Mouse (Mus musculus): ENCODE data around the gene Ugt1a2. TPM values are rescaled to one million over a fixed set of nuclear protein-coding genes. Genes with fewer than 3 reads are reported as not detected.

Gene Ugt1a2
- total RNA-seq, 2 experiments from 2014 or later = not detected

DNA sequence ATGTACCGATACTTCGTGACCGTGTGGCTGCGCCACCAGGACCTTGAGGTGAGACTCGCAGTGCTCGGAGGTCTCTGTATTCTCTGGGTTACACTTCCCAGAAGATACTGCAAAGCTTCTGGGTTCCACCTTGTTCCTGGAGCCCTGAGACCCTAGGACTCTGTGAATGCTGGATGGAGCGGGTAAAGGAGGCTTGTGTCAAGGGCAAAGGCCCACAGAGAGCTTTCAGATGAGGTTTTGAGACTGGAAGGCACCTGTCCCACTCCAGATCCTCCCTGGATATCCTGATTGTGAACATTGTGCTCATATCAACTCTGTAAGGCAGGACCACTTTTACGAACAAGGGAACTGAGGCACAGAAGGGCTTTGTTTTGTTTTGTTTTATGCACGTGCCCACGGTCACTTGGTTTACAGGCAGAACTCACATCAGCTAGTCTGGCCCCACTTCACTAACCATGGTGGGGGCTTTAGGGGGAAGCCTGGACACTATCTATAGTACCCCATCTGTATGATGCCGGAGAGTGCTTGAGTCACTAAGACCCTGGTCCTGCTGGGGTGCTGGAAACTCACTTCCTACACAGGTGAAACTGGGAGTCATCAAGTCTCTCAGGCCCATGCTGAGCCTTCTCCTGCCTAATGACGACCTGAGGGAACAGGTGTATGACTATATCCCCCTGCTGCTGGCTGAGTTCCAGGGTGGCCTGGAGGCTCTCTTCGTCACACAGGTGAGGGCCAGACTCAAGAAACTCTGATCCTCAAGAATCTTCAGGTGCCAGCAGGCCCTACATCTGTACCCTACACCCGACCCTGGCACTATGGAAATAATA lies 33.2 kb downstream of the Ugt1a2 start:
- DNase-seq (ENCODE audit: low spot score in 2 of 2) = no peak

DNA sequence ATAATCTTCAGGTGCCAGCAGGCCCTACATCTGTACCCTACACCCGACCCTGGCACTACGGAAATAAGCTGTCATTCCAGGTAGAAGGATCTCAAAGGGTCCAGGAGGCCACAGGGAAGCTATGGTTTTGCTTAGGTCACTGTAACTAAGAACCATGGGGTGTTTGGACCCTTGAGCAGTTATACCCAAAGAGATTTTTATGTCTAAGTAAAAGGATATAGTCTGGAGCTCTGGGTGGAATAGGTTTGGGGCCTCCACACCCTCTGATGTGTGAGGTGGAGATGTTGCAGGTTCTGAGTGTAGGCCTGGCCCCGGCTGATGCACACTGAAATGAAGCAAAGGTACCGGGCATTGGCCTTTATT lies 33.8 kb downstream of the Ugt1a2 start:
- DNase-seq (ENCODE audit: low spot score in 2 of 2) = no peak

DNA sequence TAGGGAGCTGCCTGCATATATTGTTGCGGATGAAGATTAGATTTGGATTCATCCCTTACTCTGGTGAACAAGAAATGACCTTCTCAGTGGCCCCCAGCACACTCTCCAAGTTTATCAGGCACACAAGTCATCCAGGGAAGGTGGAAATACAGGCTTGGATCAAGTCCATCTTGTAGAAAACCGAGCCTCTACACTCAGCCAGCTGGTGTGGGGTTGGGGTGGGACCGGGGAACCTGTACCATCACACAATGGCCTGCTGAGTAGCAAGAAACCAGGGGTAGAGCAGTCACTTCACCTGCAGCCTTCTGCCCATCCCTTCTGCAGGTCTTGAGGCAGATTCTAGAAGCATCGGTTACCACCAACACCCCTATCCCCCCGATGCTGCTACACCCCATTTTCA lies 34.2 kb downstream of the Ugt1a2 start:
- DNase-seq (ENCODE audit: low spot score in 2 of 2) = no peak

DNA sequence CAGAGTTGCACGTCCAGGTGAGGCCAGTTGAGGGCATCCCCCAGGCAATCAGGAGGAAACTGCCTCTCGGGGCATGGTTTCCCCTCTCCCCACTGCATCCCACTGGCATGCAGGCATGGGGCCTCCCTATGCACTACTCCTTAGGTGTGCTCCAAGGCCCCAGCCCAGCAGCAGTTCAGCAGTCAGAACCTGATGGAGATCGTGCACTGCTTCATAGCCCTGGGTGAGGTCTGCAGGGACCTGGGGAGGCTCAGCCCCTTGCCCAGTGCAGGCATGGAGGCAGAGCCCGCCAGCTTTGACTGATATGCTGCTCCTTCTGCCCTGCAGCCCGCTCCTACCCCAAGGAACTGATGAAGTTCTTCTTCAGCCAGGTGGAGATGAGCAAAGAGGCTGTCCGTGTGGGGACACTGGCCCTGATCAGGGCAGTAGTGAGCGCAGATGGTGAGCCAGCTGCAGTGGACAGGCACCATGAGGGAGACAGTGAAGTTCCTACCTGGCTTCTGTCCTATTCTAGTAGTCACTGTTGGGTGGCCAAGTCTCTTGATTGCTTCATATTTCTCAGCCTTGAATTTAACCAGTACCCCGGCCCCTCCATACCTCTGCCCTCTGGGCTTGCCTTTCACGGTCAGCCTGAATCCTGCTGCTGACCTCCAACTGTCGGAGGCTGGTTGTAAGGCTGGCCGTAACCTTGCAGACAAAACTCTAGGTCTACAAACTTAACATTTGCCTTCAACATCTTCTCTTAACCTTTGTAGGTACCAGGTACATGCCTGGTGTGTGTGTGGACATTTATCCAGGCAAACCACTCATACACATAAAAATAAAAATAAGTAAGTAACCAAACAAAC lies 34.9 kb downstream of the Ugt1a2 start:
- DNase-seq (ENCODE audit: low spot score in 2 of 2) = no peak

DNA sequence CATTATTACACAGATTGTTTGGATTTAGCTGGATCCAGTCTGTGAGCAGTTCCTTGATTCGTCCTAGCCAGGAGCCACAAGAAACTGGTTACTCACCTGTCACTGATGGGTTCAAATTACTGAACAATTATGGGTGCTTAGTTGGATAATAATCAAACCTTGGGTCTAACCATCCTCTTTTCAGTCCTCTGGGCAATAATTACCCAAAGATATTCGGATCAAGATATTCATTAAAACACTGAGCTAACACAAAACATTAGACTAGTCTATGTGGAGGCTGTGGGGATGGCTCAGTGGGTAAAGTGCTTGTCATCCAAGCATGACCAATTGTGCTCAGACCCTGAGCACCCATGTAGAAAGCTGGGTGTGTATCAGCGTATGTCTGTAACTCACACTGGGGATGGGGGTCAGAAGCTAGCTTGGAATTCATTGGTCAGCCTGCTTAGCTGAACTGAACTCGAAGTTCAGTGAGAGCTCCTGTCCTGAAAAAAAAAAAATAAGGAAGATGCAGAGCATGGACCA lies 35.6 kb downstream of the Ugt1a2 start:
- no peak for DNase-seq (ENCODE audit: low spot score in 2 of 2)

DNA sequence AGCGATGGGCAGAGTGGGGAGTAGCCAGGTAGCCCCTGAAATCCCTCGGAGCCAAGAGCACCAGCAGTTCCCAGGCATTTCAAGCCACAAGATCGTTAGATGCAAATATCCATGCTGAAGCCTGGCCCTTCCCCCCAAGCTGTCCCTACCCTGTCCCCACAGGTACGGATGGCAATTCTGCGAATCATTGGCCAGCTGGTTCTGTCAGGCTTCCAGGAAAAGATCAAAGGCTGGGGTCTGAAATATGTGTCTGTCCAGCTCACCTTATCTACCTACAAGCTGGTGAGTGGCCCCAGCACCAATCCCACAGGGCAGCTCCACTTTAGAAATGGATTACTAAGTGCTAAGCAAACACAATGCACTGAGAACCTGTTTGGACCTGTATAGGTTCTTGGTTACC lies 36.9 kb downstream of the Ugt1a2 start:
- no peak for DNase-seq (ENCODE audit: low spot score in 2 of 2)

DNA sequence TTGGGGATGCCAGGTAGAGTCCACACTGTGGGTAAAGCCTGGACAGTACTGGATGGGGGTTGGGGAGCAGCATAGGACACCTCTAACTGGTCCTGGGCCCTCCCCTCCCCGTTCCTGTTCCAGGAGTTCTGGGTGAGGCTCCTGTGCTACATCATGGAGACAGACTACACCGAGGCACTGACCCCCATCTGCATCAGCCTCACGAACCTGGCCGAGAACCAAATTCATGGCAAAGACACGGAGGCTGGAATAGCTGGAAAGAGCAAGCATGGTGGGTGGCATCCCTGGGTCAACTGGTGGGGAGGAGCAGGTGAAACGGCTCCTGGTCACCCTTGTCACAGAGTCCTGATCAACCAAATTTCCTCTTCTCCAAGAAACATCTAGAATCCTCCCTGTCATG lies 38.4 kb downstream of the Ugt1a2 start:
- no peak for DNase-seq (ENCODE audit: low spot score in 2 of 2)

DNA sequence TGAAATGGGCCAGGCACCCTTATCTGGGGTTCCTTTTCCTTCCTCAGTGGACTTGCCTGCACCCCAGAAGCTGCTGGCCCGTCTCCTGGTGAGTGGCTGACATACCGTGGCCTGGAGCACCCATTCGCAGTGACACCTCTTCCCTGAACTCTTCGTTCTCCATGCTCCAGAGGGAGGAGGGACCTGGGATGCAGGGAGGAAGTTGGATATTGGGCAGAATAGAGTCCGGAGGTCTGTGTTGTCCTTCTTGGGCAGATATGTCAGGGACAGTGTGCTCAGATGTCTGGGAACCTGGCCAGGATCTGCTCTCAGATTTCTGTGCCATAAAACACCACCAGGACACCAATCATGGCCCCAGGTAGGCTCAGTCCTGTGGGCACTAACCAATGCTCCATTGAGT lies 39.7 kb downstream of the Ugt1a2 start:
- DNase-seq (ENCODE audit: low spot score in 2 of 2) = no peak

DNA sequence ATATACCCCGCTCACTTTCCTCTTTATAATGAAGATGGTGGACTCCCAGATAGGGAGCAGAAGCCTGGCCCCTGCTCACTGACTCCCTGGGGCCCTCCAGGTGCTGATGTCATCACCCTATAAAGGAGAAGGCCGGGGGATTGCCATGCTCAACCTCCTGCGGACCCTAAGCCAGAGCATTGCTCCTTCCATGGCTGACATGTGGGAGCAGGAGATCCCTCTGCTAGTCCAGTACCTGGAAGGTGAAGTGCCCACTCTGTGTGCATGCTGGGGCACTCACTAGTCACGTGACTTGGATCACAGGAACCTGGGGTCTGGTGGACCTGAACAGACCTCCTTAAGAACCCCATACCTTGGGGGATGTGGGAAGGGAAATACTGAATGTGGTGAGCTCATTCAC lies 40.2 kb downstream of the Ugt1a2 start:
- DNase-seq (ENCODE audit: low spot score in 2 of 2) = no peak

DNA sequence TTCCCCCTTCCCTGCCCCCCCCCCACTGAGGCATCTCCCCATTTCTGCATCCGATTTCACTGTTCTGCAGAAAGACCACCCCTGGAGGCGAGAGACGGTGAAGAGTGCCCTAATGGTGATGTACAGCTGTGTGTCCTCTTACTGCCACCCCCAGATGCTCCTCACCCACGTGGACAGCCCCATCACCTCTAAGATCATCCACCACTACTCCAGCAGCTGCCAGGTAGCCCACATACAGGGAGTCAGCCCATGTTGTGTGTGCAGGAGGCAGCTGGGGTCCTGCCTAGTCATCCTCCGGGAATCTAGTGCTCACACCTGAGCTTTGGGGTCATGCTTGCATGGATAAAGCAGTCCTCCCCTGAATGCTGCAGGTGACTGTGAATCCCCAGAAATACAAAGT lies 43.5 kb downstream of the Ugt1a2 start:
- no peak for DNase-seq (ENCODE audit: low spot score in 2 of 2)

DNA sequence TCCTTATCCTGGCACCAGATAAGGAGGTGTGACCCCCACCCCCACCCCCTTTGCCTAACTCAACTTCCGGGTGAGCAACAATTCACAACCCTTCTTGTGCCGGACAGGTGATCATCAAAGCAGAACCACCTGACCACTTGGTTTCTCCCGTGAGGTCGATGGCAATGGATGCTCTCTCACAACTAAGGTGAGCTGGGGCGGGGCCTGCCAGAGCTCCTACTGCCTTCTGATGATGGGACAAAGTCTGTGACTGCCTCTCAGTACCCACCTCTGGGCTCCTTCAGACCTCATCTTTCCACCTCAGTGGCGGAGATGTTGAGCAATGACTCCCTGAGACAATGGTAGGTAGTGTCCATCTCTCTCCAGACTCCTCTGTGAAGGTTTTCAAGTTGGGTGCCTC lies 45.5 kb downstream of the Ugt1a2 start:
- no peak for DNase-seq (ENCODE audit: low spot score in 2 of 2)

DNA sequence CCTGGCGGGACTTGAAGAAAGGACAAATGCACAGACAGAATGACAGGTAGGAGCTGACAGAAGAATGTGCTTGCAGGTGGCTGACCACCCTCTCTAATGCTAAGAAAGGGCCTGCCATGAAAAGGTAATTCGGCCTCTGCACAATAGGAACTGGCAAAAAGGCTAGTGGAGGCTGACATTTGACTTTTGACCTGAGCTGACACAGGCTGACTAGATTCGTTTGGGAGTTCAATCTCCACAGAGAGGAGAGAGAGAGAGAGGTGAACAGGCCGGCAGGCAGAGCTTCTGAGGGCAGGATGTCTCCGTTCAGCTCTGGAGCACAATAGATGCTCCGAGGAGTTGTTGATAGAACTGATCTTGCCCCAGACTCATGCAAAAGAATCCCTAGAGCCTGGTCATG lies 46.0 kb downstream of the Ugt1a2 start:
- DNase-seq (ENCODE audit: low spot score in 2 of 2) = no peak

DNA sequence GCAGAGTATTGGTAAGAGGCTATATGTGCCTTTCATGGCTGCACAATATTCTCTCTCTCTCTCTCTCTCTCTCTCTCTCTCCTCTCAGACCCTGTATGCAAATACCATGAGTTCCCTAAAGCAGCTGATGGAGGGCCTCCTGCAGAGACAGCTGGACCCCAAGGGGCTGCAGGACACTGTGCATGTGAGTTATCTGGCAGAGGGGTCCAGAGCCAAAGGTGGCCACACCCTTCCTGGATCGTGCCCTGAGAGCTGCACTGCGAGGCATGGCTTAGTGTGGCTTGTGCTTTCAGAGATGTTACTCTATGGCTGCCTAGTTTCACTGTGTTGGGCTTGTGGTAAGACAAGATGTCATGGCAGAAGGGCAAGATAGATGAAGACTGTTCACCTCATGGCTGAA lies 47.3 kb downstream of the Ugt1a2 start:
- DNase-seq (ENCODE audit: low spot score in 2 of 2) = no peak

DNA sequence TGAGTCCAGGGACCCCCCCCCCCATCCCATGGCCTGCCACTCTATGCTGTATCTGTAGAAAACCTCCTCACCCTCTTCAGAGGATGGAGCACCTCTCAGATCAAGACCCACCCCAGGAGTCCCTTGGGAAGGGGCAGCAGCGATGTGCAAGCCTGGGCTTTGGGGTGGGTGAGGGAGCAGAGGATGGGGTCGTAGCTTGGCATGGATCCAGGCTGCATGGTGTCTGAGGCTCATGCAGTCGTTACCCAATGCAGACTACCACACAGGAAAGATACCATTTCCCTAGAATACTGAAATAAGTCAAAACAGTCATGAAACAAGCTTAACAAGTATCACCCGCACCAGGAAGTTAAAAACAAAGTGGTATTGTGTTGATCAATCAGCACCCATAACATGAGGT lies 48.3 kb downstream of the Ugt1a2 start:
- DNase-seq (ENCODE audit: low spot score in 2 of 2) = no peak

DNA sequence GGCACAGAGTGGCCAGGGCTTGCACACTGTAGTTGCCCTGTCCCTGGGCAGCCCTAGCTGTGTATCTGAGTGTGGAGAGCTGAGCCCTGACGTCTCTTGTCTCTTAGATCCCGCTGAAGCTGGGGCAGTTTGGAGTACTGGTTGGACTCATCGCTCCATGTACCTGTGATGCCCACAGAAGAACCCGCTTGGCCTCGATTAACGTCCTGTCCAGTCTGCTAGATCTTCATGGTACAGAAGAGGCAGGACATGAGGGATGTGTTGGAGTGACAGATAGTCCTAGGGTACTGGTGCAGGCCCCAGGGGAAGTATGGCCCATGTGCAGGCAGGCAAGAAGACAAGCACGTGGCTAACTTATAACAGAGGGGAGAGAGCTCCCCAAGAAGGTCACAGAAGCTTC lies 49.2 kb downstream of the Ugt1a2 start:
- DNase-seq (ENCODE audit: low spot score in 2 of 2) = no peak

DNA sequence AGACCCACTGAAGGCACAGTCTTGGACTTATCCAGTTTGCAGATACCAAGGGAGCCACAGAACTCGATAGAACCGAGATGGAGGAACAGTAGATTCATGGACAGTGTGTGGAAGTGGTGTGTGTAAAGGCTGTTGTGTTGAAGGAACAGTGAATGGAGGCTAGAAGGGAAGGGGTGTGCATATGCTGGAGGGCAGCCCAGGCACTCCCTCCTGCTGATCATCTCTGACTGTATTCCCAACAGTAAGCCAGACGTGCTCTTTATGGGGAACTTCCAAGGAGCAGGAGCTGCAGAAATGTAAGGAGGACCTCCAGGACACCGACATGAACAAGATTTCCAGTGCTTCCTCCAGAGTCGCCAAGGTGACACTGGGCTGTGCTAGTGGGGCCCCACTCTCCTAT lies 49.6 kb downstream of the Ugt1a2 start:
- no peak for DNase-seq (ENCODE audit: low spot score in 2 of 2)

DNA sequence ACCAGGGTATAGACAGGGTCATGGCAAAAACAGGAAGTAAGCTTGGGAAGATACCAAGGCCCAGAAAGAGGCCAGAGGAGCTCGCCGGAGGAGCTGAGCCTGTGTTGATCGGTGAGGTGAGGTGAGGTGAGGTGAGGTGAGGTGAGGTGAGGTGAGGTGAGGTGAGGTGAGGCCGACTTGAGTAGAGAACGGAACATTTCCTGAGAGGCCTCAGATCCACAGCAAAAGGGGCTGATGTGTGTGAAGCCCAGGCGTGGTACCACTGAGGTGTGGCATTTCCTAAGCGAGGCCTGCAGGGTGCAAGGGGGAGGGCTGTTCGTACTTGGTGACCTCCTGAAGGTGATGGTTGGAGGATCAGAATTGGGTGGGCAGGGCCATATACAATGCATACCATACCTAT lies 52.7 kb downstream of the Ugt1a2 start:
- no peak for DNase-seq (ENCODE audit: low spot score in 2 of 2)

DNA sequence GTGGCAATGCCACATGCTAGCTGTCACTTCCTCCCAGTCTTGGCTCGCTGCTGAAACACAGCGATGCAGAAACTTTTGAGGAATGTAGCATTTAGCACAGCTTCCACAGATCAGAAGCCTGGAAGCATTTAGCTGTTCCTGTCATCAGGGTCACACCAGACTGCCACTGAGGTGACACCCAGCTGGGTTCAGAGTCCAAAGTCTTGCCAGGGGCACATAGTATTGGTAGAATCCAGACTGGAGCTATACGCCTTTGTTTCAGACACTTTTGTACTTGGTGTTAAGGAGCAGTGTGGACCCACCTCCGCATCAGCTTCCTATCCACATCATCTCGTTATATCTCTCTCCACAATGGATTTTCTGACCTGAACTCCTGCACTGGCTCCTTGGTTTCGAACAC lies 53.1 kb downstream of the Ugt1a2 start:
- no peak for DNase-seq (ENCODE audit: low spot score in 2 of 2)

DNA sequence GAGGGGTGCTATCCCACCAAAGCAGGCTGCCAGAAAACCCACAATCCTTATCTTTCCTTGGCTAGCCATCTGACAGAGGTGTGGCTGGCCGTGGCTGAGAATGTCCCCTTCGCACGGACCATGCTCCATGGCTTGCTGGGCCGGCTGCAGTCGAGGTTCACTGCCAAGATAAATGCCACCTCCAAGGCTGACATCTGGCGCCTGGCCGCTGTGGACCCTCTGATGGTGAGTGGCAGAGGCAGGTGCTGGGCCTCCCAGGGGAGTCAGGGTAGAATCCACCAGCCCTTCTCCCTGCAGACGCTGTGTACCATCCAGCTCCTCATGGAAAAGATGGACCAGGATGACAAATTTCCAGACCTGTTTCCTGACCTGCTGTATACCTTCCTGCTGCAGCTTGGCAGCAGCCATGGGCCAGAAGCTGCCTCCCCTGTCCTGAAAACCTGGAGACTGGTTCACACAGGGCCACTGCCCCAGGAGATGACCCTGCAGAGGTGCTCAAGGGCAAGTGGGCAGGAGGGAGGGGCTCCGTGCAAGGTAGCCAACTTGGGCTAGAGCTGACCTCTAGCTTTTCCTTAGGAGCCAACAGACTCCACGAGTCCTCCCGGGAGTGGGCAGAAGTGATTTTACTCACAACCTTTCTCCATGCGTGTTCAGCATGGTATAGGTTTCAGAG lies 54.5 kb downstream of the Ugt1a2 start:
- DNase-seq (ENCODE audit: low spot score in 2 of 2) = peak in 1 of 2 experiments; percentile 49

DNA sequence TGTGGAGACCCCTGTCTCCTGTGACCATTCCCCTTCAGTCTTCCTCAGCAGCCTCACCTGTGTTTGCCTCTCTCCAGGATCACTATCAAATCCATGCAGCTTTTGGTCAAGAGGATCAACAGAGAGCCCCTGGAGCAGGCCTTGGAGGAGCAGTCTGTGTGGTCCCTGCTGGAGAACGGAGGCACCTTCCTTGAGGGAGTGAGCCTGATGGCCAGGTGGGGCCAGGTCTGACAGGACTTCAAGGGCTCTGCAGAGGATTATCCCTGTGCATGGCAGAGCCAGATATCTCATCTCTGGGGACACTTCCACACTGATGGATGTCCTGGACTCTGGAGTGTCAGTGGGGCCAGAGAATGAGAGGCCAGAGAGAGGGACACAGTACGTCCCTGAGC lies 55.1 kb downstream of the Ugt1a2 start:
- no peak for DNase-seq (ENCODE audit: low spot score in 2 of 2)

DNA sequence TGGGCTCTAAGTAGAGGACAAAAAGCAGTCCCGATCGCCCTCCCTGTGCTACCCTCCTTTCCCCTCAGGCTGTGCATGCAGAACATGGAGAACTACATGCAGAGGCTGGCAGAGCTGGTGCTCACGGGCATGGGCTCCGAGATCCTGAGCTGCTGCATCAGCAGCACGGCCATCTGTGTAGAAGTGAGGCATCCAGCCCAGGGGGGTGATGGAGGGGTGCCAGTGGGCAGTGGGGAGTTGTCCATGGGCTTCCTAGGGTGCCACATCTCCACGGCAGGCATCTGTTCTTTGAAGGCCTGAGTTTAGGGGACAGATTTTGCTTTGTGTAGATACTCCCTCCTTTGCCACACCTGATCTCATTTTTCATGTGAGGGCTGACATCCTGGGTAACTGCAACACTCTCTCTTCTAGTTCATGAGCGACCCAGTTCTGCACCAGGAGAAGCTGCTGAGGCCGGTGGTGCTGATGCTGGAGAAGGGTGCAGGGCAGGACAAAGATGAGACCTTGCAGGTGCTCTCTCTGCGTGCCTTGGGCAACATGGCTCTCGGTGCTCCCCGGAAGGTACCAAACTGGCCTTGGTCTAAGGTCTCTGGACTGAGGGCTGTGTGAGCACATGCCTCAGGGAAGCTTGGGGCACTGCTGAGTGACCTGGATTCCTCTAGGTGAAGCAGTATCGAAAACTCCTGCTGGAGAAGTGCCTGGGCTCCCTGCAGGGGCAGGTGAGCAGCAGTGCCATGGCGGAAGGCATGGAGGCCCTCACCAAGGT lies 55.8 kb downstream of the Ugt1a2 start:
- peak; percentile 76 to 77 for DNase-seq (ENCODE audit: low spot score in 2 of 2)
